Mouse (Mus musculus) mesoderm, embryonic 11.5 days (tissue): ENCODE results near the gene Fam160a1.

Source experiments
- DNase-seq: peaks from one replicate; pipeline ENCODE4 v3.0.0-alpha.2; 2012; ENCODE audit warnings: low read depth, low spot score

The Fam160a1 gene

GRCm38 (mm10) chr3:85679960-85680359 is 137.1 kb downstream of the Fam160a1 start:
- DNase-seq = no peak

DNA sequence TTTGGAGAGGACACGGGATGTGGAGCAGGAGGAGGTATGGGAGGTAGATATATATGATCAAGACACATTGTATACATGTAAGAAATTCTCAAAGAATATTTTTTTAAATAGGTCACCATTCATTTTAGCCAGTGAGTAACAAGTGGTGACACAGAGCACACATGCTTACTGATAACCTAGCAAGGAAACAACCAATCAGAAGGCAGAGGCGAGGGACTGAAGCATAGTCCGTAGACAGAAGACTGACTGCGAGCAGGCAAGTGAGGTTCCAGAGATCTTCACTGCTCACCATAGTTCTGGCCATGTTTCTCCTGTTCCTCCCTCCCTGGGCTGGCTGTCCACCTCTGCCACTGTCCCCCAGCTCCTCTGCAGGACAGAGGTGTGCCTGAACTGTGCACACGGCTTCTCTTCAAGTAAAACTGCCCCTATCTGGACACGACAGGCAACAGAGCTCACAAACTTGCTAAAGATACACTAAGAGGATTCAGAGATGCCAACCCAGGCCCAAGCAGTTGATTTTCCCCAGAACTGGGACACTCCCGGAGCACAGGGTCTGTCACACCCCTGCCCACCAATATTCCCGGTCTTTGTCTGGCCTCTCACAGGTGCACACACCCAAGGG is 137.7 kb downstream of the Fam160a1 start:
- DNase-seq = no peak

DNA sequence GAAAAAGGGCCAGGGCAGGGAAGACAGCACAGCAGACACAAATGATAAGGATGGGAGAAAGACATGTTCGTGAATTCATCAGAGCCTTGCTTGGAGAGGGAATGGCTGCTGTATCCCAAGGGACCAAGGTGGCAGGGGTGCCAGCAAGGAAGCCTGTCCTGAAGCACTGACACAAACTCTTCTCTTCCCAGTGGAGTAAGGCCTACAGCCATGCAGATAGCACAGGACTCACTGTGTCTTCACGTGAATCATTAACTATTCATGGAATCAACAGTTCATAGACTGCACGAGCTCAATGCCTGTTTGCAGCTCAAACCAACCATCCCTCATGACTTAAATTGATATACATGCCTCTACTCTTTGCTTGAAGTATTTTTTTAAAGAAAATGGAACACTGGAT is 139.1 kb downstream of the Fam160a1 start:
- no peak for DNase-seq

DNA sequence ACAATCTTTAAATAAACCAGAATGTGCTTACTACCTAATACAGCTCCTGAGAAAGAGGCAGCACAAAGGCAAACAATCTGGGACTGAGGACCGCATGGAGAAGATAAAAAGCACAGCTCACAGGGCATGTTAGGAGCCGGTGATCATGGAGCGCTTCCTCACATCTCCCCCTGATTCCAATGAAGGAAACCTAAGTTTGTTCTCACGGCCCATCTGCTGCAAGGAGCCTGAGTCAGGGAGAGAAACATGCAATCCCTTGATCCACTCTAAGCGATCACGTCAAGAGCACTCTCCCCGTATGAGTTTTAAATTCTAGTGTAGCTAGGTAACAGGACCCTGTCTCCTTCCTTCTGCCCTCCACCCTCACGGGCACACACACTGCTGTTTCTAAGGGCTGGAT is 140.0 kb downstream of the Fam160a1 start:
- no peak for DNase-seq

GRCm38 (mm10) chr3:85669844-85670243 is 147.2 kb downstream of the Fam160a1 start:
- DNase-seq = no peak

- no peak for DNase-seq
Measured at GRCm38 (mm10) chr3:85667683-85668082, 149.4 kb downstream of the Fam160a1 start.

DNA sequence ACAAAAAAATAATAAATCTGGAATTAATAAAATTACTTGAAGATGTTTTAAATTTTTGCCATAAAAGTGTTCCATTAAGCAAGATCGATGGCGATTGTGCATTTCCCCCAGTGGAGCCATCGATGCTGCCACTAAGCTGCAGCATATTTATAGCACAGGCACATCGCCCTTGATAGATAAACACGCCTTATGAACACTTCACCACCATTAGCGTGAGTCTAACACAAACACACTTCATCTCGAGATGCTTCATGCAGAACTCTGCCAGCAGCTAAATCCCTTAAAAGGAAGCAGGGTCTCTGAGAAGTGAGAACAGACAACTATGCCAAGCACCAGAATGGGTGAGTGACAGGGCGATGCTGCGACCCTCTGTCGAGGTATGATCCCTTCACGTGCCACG is 150.4 kb downstream of the Fam160a1 start:
- DNase-seq = no peak

DNA sequence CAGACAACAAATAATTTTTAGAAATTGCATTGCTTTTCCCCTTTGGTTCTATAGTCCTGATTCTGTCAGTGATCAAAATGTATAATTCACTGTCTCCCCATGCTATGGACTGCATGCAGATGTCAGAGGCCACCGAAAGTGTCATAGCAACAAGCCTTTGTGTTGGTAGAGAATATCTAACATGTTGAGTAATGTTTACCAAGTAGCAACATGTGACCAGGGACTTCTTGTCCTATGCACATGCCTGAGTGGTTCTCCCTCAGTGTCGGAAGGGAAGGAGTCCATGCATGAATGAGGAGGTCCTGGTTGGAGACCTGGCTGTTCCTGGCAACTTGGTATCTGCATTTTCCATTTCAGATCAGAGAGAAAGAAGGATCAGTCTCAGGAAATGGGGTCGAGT is 150.9 kb downstream of the Fam160a1 start:
- DNase-seq = no peak

DNA sequence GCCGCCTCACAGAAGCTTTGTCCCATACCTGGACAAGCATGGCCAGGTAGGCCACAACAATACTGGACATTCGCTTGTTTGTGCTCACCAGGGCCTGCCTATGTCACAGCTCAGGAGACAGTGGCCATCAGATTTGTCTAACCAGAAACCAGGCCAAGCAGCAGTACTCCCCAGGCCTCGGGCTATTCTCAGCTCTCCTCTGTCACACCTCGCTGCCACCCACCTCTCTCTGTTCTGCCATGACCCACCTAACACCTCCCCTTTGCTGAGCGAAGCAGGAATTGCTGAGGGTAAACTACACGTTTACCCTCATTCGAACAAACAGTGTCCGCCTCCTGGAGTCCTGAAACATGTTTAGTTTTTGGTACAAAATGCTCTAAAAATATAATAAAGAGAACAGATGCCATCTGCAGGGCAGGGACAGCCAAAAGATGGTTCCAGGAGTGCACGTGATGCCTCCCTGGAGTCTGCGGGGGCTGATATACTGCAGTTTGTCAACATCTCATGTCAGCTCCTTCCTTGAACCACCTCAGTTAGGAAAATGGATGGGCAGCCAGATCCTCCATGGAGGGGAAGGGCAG is 152.4 kb downstream of the Fam160a1 start:
- DNase-seq = no peak

GRCm38 (mm10) chr3:85663826-85664225 is 153.3 kb downstream of the Fam160a1 start:
- DNase-seq = no peak

- DNase-seq = no peak
Measured at GRCm38 (mm10) chr3:85661926-85662813, 154.9 kb downstream of the Fam160a1 start.

DNA sequence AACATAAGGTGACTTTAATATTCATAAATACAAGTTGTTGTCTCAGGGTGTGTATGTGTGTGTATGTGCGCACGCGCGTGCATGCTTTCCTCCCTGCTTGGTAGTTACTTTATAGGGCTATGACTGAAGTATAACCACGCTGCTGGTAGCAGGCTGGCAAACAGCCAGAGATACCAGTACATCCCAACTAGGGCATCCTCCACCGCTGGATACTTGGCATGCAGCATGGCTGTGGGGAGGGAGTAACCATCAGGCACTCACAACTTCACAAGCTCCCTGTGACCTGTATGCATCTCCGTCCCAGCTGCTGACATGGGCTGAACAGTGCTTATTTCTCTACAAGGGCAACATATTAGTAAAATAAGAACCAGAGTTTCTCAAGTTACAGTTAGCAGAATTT is 157.4 kb downstream of the Fam160a1 start:
- no peak for DNase-seq

GRCm38 (mm10) chr3:85655538-85655937 is 161.6 kb downstream of the Fam160a1 start:
- DNase-seq = no peak

DNA sequence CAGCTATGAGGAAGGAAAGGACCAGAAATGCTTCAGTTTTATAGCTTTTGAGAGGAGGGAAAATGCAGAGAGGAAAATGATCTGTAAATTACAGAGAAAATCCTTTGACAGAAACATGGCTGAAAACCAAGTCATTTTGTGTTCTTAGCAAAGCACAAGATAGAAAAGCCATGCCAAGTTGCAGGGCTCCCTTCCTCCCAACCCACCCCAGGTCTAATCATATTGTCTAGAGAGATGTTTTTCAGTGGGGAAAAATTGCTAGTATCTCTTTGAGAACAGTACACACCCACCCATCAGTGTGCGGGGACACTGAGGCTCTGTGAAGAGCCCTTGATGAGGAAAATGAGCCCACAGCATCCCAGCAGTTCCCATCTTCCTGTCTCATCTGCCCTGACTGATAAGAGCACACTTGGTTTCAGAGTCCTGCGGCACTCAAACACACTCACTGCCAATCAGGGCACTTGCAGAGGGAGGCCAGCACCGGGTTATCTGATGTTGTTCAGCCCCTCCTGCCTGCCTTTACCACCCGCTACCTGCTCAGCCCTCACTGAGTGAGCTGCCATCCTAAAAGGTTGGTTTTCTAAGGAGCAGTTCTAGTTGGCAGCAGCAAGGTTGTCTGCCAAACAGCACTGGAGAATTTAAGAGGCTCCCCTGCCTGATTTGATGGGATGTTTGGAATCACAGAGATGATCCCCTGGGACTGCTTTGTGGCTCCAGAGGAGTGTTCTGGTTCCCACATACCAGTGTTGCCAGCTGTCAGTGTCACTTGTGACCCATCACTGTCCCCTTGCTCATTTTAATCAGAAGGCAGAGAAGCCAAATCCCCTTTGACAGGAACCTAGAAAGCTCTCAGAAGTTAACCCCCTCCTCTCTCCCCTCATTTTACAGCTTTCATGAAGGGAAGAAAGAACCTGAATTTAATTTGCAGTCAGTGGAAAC is 164.1 kb downstream of the Fam160a1 start:
- DNase-seq = no peak

DNA sequence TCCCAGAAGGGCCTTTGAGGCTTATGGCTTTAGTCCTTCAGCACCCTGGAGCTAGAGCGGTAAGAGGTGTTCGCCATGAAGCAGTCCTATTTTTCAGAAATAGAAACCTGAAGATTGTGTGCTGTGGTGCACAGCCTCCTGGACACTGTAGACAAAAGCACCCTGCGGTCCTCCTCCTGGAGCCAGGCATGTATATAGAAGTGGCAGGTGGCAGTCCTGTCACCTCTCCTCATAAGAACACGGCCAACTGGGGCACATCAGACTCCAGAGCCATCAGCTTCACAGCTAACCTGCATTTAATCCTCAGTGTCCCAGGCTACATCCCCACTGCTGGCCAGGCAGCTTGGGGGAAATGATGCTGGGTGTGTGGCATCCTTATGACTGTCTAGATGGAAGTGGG is 167.9 kb downstream of the Fam160a1 start:
- DNase-seq = no peak

- no peak for DNase-seq
Measured at GRCm38 (mm10) chr3:85645517-85646004, 171.5 kb downstream of the Fam160a1 start.

GRCm38 (mm10) chr3:85644814-85645213 is 172.3 kb downstream of the Fam160a1 start:
- no peak for DNase-seq

- DNase-seq = no peak
Measured at GRCm38 (mm10) chr3:85641751-85642150, 175.3 kb downstream of the Fam160a1 start.

DNA sequence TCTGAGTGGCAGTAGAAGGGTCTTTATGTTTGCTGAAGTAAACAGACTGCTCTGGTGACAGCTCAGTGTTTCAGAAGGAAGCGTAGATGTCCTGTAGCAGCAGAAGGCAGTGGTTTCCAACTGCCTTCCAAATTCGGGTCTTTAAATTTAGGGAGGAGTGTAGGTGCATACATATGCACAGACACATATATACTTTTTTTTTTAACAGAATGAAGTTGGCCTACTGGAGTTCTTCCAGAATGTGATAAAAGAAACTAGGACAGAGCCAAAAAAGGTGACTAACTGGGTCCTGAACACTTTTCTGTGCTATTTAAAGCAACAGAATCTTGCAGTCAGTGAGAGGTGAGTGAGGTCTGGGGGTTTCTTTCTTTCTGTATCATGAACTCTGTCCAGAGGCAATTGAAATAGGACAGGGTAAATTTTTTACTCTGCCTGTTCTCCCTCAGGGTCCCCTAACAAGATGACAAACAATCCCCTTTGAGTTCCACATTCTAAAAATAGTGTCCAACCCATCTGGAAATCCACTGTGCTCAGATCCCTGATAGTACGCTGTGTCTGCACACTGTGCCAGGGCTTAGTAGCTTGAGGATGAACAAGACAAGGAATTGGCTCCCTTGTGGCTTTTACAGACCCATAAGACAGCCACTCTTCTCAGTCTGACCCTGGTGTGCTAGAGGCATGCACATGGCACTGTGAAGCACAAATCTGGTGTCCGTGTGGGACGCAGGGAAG is 180.2 kb downstream of the Fam160a1 start:
- no peak for DNase-seq

DNA sequence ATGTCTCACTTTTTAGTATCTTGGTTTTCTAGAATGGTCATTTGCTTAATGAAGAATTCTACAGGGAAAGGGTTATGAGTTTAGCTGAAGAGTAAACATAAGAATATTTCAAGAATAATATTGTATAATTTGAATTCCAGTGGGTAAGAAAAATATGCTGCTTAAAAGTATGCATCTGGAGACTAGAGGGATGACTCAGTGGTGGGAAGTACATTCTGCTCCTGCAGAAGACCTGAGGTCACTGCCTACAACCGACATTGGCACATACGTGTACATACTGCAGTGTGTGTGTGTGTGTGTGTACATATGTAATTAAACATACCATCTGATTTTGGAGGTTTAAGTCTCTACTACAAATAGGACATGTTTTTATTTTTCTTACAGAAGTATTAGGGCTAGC is 181.5 kb downstream of the Fam160a1 start:
- DNase-seq = no peak

DNA sequence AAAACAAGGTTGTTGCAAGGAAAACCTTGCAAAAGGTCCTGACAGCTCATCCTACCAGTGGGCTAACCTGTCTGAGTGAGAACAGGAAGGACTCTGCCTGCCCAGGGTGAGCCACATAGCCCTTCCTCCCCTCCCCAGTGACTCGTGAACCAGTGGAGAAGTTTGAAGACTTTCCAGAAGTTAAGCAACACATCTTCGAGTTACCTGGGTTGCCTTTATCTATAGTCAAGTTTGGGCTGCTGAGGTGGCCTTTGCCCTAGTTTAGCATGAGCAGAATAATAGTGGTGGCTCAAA is 182.0 kb downstream of the Fam160a1 start:
- DNase-seq = no peak
